Mouse (Mus musculus): ENCODE data around the gene Nprl3. TPM values are rescaled to one million over a fixed set of nuclear protein-coding genes. Genes with fewer than 3 reads are reported as not detected.

The Nprl3 gene
- polyA plus RNA-seq, 1 experiment from 2014 or later: 31.0 TPM

DNA sequence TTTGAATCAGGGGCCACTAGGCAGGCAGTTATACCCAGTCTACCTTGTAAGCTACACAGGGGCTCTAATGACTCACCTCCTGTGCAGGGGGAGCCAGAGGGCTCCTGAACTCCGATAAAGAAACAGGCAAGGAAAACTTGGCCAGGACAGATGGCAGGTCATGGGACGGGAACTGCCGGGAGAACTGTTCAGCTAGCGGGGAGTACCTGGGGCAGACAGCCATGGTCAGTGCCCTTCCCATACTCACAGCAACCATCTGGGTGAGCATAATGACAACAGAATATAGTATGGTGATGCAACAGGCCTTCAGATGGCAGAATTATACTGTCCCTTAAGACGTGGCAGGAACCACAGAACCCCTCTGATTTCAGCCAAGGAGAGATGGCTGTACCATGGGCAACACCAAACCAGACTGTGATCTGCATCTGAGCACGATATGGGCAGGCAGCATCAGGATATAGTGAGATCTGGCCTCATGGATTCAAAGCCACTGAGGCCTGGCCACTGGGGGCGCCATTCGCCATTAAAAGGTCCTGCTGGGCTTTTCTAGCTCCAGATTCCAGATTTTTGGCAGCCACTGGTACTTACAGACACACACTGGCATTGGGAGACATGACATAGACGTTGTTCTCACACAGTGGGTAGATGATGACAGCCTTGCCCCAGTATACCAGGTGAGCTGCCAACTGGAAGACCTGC is 30.6 kb downstream of the Nprl3 start:
- H3K9me3 ChIP-seq (ENCODE audit: control insufficient read depth, low read length): no peaks in the 10 kb centered on the region
- no peak overlapping the region for H3K27ac ChIP-seq (ENCODE audit: low read depth, low read length)
- H3K4me2 ChIP-seq: no peak overlapping the region
- no peaks in the 10 kb centered on the region; the same call in 1 of the 2 replicates for H3K4me1 ChIP-seq (replicated peaks; ENCODE audit: control insufficient read depth, insufficient read depth, low read length)
- H3K9ac ChIP-seq (ENCODE audit: low read depth, low read length): no peak overlapping the region
- WGBS: 60% methylated on average over 9 of the region's 9 CpGs
- H3K36me3 ChIP-seq (ENCODE audit: control insufficient read depth, insufficient read depth, low read length): peaks cover 25% of the 10 kb centered on the region
- ATAC-seq (replicated peaks; ENCODE audit: low FRiP score) (no peak), DNase-seq (ENCODE audit: low spot score) (no peak)
- H3K4me3 ChIP-seq (ENCODE audit: low read depth, low read length): no peak overlapping the region
- no peaks in the 10 kb centered on the region for H3K27me3 ChIP-seq (replicated peaks; ENCODE audit: control insufficient read depth, insufficient read depth, low read length)

DNA sequence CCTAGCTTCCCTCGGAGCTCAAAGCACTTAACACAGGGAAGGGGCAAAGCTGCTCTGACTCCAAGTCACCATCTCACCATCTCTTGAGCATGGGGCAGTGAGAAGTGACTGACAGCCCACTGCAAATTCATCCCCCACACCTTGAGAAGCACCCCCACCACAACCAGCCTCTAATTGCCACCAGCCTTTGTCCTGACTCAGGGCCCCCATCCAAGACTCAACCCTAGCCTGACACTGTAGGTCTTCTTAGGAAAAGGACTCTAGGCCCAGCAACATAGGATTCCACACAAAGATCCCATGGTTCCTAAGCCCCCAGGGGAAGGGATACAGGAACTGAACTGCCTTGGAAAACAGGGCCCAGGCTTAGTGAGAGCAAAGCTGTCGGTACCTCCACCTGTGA is 31.4 kb downstream of the Nprl3 start:
- no peak overlapping the region for H3K4me3 ChIP-seq (ENCODE audit: low read depth, low read length)
- no peak overlapping the region for H3K27ac ChIP-seq (ENCODE audit: low read depth, low read length)
- ATAC-seq (replicated peaks; ENCODE audit: low FRiP score) (no peak), DNase-seq (ENCODE audit: low spot score) (no peak)
- H3K4me1 ChIP-seq (replicated peaks; ENCODE audit: control insufficient read depth, insufficient read depth, low read length): no peaks in the 10 kb centered on the region; the same call in 1 of the 2 replicates
- no peaks in the 10 kb centered on the region for H3K9me3 ChIP-seq (ENCODE audit: control insufficient read depth, low read length)
- no peak overlapping the region for H3K4me2 ChIP-seq
- no peaks in the 10 kb centered on the region for H3K27me3 ChIP-seq (replicated peaks; ENCODE audit: control insufficient read depth, insufficient read depth, low read length)
- H3K36me3 ChIP-seq (ENCODE audit: control insufficient read depth, insufficient read depth, low read length): peaks cover 32% of the 10 kb centered on the region
- no peak overlapping the region for H3K9ac ChIP-seq (ENCODE audit: low read depth, low read length)
- WGBS: 91% methylated on average over 2 of the region's 2 CpGs

DNA sequence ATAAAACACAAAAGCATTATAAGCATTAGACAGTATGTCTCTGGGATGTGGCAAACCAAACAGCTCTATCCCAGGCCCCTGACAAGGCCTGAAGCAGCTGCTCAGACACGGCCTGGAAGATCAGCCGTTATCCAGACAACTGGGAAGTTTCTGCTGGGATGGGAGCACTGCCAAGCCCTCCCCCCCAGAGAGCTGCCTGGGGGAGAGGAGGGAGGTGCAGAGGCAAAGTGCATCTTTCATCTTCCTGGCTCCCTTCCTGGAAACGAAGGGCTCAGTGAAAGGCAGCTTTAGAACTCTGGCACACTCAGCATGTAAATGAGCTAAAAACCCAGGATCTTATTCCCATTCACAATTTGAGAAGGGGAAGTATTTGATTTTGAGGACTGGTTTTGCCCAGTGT is 31.9 kb downstream of the Nprl3 start:
- H3K9me3 ChIP-seq (ENCODE audit: control insufficient read depth, low read length): no peaks in the 10 kb centered on the region
- H3K4me3 ChIP-seq (ENCODE audit: low read depth, low read length): no peak overlapping the region
- no peak overlapping the region for H3K4me2 ChIP-seq
- H3K36me3 ChIP-seq (ENCODE audit: control insufficient read depth, insufficient read depth, low read length): peaks cover 34% of the 10 kb centered on the region
- no peak overlapping the region for H3K27ac ChIP-seq (ENCODE audit: low read depth, low read length)
- no peaks in the 10 kb centered on the region for H3K4me1 ChIP-seq (replicated peaks; ENCODE audit: control insufficient read depth, insufficient read depth, low read length)
- DNase-seq (ENCODE audit: low spot score) (no peak), ATAC-seq (replicated peaks; ENCODE audit: low FRiP score) (no peak)
- no peak overlapping the region for H3K9ac ChIP-seq (ENCODE audit: low read depth, low read length)
- H3K27me3 ChIP-seq (replicated peaks; ENCODE audit: control insufficient read depth, insufficient read depth, low read length): no peaks in the 10 kb centered on the region
- WGBS: 82% methylated on average over 3 of the region's 3 CpGs

DNA sequence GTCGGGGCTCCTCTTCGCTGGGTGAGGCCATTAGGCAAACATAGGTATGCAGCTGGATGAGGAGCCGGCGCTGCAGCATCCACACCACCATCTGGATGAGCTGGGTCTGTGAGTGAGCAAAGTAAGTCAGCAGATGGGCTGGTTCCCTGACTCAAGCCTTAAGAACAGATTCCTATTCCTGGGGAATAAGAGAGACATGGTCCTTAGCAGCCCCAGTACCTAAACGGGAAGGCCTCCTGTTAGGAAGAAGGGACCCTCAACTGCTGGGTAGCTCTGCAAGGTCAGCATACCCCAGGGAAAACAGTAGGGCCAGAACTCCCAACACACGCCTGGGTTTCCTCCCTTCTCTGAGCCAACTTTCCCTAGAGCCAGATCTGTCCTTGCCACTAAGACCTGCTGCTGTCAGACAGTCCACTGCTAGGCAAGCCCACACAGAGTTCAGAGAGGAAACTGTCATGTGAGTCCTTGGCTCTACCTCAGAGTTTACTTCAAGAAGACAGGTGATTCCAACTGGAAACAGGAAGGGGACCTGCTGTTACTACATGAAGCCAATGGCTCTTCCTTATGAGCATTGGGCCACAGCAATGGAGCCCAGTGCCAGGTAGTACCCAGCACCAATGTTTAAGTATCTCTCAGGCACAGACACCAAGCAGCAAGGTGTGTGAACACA is 32.6 kb downstream of the Nprl3 start:
- Histone ChIP-seq H3K27me3 (replicated peaks; ENCODE audit: control insufficient read depth, insufficient read depth, low read length) (no peaks in the 10 kb centered on the region), H3K36me3 (ENCODE audit: control insufficient read depth, insufficient read depth, low read length) (peaks cover 39% of the 10 kb centered on the region), H3K27ac (ENCODE audit: low read depth, low read length) (no peak overlapping the region), H3K9me3 (ENCODE audit: control insufficient read depth, low read length) (no peaks in the 10 kb centered on the region), H3K9ac (ENCODE audit: low read depth, low read length) (no peak overlapping the region), H3K4me2 (no peak overlapping the region), H3K4me1 (replicated peaks; ENCODE audit: control insufficient read depth, insufficient read depth, low read length) (no peaks in the 10 kb centered on the region), H3K4me3 (ENCODE audit: low read depth, low read length) (no peak overlapping the region)
- no peak for DNase-seq (ENCODE audit: low spot score)
- no peak for ATAC-seq (replicated peaks; ENCODE audit: low FRiP score)
- 95% methylated on average over 6 of the region's 6 CpGs for WGBS

DNA sequence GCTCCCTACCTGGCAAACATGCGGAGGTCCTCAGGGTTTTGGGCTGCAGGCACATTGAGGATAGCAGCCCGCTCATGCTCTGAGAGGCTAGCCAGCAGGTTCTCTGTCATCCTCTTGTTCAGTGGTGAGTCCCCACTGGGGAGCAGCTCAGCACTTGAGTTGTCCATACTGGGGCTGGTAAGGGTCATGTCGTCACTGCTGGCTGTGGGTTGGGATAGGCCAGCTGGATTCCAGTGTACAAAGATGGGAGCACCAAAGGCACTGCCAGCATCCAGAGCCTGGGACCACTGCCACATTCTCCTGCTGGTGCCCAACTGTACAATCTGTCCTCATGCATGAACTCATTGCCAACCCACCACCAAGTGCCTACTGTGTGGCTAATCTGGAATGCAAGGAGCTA is 33.6 kb downstream of the Nprl3 start:
- peaks cover 40% of the 10 kb centered on the region for H3K36me3 ChIP-seq (ENCODE audit: control insufficient read depth, insufficient read depth, low read length)
- H3K4me1 ChIP-seq (replicated peaks; ENCODE audit: control insufficient read depth, insufficient read depth, low read length): no peaks in the 10 kb centered on the region
- no peak for ATAC-seq (replicated peaks; ENCODE audit: low FRiP score)
- no peak overlapping the region for H3K4me2 ChIP-seq
- H3K27ac ChIP-seq (ENCODE audit: low read depth, low read length): no peak overlapping the region
- DNase-seq (ENCODE audit: low spot score): no peak
- no peak overlapping the region for H3K4me3 ChIP-seq (ENCODE audit: low read depth, low read length)
- 82% methylated on average over 3 of the region's 3 CpGs for WGBS
- H3K27me3 ChIP-seq (replicated peaks; ENCODE audit: control insufficient read depth, insufficient read depth, low read length): no peaks in the 10 kb centered on the region
- H3K9me3 ChIP-seq (ENCODE audit: control insufficient read depth, low read length): no peaks in the 10 kb centered on the region
- H3K9ac ChIP-seq (ENCODE audit: low read depth, low read length): no peak overlapping the region

DNA sequence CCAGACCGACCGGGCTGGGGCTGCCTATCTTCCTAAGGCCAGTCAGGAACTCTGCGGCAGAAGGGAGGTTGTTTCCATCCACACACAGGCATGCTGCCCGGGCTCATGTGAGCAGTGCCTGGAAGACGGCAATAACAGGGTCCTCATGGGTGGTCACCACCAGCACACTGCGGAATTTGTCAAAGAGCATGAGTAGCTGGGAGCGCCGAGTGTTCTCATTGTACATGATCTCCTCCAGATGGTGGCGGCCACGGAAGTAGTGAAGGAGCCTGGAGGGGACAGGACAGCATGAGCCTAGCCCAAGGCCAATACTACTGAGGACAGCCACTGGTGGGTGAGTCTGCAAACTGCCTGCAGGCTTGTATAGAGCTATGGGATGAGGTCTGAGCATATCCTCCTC is 34.7 kb downstream of the Nprl3 start:
- no peaks in the 10 kb centered on the region for H3K27me3 ChIP-seq (replicated peaks; ENCODE audit: control insufficient read depth, insufficient read depth, low read length)
- peaks cover 43% of the 10 kb centered on the region for H3K36me3 ChIP-seq (ENCODE audit: control insufficient read depth, insufficient read depth, low read length)
- H3K9me3 ChIP-seq (ENCODE audit: control insufficient read depth, low read length): no peaks in the 10 kb centered on the region
- ATAC-seq (replicated peaks; ENCODE audit: low FRiP score): no peak
- no peaks in the 10 kb centered on the region for H3K4me1 ChIP-seq (replicated peaks; ENCODE audit: control insufficient read depth, insufficient read depth, low read length)
- 91% methylated on average over 10 of the region's 10 CpGs for WGBS
- DNase-seq (ENCODE audit: low spot score): no peak
- H3K27ac ChIP-seq (ENCODE audit: low read depth, low read length): no peak overlapping the region
- no peak overlapping the region for H3K4me2 ChIP-seq
- H3K4me3 ChIP-seq (ENCODE audit: low read depth, low read length): no peak overlapping the region
- no peak overlapping the region for H3K9ac ChIP-seq (ENCODE audit: low read depth, low read length)

DNA sequence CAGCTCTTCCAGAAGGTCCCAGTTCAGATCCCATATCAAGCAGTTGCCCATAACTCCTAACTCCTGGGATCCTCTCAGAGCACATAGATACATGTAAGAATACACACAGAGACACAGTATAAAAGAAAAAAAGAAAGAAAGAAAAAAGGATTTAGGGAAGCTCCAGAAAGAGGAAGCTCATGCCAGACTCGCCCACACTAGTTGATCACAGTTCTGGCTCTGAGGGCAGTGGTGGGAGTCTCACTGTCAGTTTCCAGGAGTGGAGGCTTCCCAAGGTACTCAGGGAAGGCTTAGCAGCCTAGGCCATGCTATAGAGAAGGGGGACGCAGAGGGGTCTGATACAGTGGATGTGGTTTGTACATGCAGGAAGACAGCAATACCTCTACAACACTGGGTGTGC is 36.4 kb downstream of the Nprl3 start:
- Histone ChIP-seq H3K4me3 (ENCODE audit: low read depth, low read length) (no peak overlapping the region), H3K27ac (ENCODE audit: low read depth, low read length) (no peak overlapping the region), H3K9ac (ENCODE audit: low read depth, low read length) (no peak overlapping the region), H3K4me2 (no peak overlapping the region), H3K36me3 (ENCODE audit: control insufficient read depth, insufficient read depth, low read length) (peaks cover 42% of the 10 kb centered on the region), H3K27me3 (replicated peaks; ENCODE audit: control insufficient read depth, insufficient read depth, low read length) (no peaks in the 10 kb centered on the region), H3K4me1 (replicated peaks; ENCODE audit: control insufficient read depth, insufficient read depth, low read length) (peaks cover 8% of the 10 kb centered on the region), H3K9me3 (ENCODE audit: control insufficient read depth, low read length) (no peaks in the 10 kb centered on the region)
- no peak for ATAC-seq (replicated peaks; ENCODE audit: low FRiP score)
- WGBS: 79% methylated on average over 2 of the region's 2 CpGs
- no peak for DNase-seq (ENCODE audit: low spot score)

DNA sequence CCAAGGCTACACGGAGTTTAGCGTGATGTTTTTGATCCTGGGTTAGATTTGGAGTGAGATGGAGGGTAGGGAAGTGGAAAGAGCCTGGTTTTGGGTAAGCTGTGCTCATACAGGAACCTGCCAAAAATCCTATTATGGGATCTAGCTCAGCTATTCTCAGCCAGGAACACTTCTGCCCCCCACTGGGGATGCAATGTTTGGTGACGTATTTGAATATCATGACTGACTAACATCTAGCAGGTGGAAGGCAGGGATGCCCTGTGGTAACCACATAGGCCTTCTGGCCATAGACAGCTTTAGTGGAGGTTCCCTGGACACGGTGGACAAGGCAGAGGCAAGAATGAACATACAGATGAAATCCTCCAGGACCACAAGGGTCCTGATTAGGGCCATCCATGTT is 37.3 kb downstream of the Nprl3 start:
- 79% methylated on average over 4 of the region's 4 CpGs for WGBS
- Histone ChIP-seq H3K27ac (ENCODE audit: low read depth, low read length) (no peak overlapping the region), H3K4me2 (no peak overlapping the region), H3K4me1 (replicated peaks; ENCODE audit: control insufficient read depth, insufficient read depth, low read length) (peaks cover 17% of the 10 kb centered on the region), H3K9me3 (ENCODE audit: control insufficient read depth, low read length) (no peaks in the 10 kb centered on the region), H3K36me3 (ENCODE audit: control insufficient read depth, insufficient read depth, low read length) (peaks cover 42% of the 10 kb centered on the region), H3K27me3 (replicated peaks; ENCODE audit: control insufficient read depth, insufficient read depth, low read length) (no peaks in the 10 kb centered on the region), H3K9ac (ENCODE audit: low read depth, low read length) (no peak overlapping the region), H3K4me3 (ENCODE audit: low read depth, low read length) (no peak overlapping the region)
- ATAC-seq (replicated peaks; ENCODE audit: low FRiP score) (no peak), DNase-seq (ENCODE audit: low spot score) (no peak)

DNA sequence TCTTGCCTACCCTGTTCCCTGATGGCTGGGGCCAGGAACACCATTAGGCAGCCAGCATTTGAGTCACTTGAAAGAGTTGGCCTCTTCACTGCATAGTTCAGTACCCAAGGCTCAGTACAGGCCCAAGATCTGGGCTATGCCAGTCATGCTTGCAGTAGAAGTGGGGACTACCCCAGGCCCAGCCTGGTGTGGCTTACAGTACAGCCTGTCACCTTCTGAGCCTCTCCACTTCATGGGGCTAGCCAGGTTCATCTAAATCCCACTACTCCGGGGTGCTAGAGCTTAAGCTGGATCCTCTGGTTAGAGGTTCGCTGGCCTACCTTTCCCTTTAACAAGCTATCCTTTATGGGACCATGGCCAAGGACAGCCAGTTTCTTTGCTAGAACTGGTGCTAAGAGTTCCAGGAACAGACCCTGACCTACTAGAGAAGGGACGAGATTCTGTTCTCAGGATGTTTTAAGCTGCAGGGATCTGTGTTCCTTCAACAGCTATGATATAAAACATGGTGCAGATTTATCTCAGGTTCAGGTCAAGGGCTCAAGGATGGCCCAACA is 39.1 kb downstream of the Nprl3 start:
- H3K9ac ChIP-seq (ENCODE audit: low read depth, low read length): no peak overlapping the region; the same call in 1 of the 2 replicates
- H3K27me3 ChIP-seq (replicated peaks; ENCODE audit: control insufficient read depth, insufficient read depth, low read length): peaks cover 10% of the 10 kb centered on the region
- H3K9me3 ChIP-seq (ENCODE audit: control insufficient read depth, low read length): 0 out of 2 replicates have a peak, but pooled peaks cover 1% of the 10 kb centered on the region
- peaks cover 30% of the 10 kb centered on the region for H3K4me1 ChIP-seq (replicated peaks; ENCODE audit: control insufficient read depth, insufficient read depth, low read length)
- peaks cover 30% of the 10 kb centered on the region for H3K36me3 ChIP-seq (ENCODE audit: control insufficient read depth, insufficient read depth, low read length)
- no peak for ATAC-seq (replicated peaks; ENCODE audit: low FRiP score)
- H3K4me2 ChIP-seq: no peak overlapping the region
- 83% methylated on average over 3 of the region's 3 CpGs for WGBS
- no peak overlapping the region for H3K27ac ChIP-seq (ENCODE audit: low read depth, low read length)
- DNase-seq (ENCODE audit: low spot score): no peak
- H3K4me3 ChIP-seq (ENCODE audit: low read depth, low read length): no peak overlapping the region
